Mouse (Mus musculus) spleen, adult 2 months (tissue): Measurements from ENCODE around the gene Stap1. TPM values are rescaled to one million over a fixed set of nuclear protein-coding genes. Genes with fewer than 3 reads are reported as not detected.

Experiments
- DNase-seq, 2 experiments: peaks; one replicate each; pipeline versions ENCODE4 v3.0.0 to v3.0.0-alpha.2; 2012 to 2021; ENCODE audit warnings: low spot score in 2 of 2, low read depth in 1 of 2
- H3K27ac ChIP-seq: fragments of 200-500 bp; 2 replicates; pipeline ENCODE4 v1.5.1; 2012; ENCODE audit warnings: low read length, inconsistent platforms; ENCODE audit not compliant: insufficient read depth
- H3K27me3 ChIP-seq: fragments of 200-500 bp; 2 replicates; pipeline ENCODE4 v1.6.1; 2012; ENCODE audit warnings: mild to moderate bottlenecking, moderate library complexity, low read length, inconsistent platforms; ENCODE audit not compliant: control insufficient read depth, insufficient read depth
- H3K36me3 ChIP-seq: fragments of 200-500 bp; 2 replicates; pipeline ENCODE4 v1.6.1; 2012; ENCODE audit warnings: mild to moderate bottlenecking, low read length, inconsistent platforms; ENCODE audit not compliant: control insufficient read depth, insufficient read depth
- H3K4me1 ChIP-seq: fragments of 200-500 bp; 2 replicates; pipeline ENCODE4 v1.6.1; 2011; ENCODE audit warnings: inconsistent platforms; ENCODE audit not compliant: control insufficient read depth, insufficient read depth, insufficient read length
- H3K4me3 ChIP-seq: fragments of 200-500 bp; 2 replicates; pipeline ENCODE4 v1.5.1; 2011; ENCODE audit warnings: mild to moderate bottlenecking, inconsistent platforms; ENCODE audit not compliant: insufficient read depth, insufficient read length; ENCODE audit errors: extremely low read depth
- CTCF ChIP-seq: fragments of 200-500 bp; IDR thresholded peaks from 2 replicates; pipeline ENCODE4 v1.5.1; 2011; ENCODE audit warnings: mild to moderate bottlenecking, inconsistent platforms; ENCODE audit not compliant: insufficient read depth, insufficient read length, insufficient replicate concordance; ENCODE audit errors: extremely low read depth
- POLR2A ChIP-seq: fragments of 200-500 bp; IDR thresholded peaks from 2 replicates; pipeline ENCODE4 v1.6.1; 2011; ENCODE audit warnings: low read depth, low read length, inconsistent platforms
- WGBS: fragments of 180-500 bp; shearing (Covaris S2); methylation state at CpG from one replicate; pipeline ENCODE4 v1.1.7; 2018; 5-methylcytosine and 5-hydroxymethylcytosine counted together
- polyA plus RNA-seq: library from polyadenylated mRNA; depleted of rRNA; stranded (reverse); fragments of >200 nt; gene quantifications from 2 replicates; pipeline ENCODE4 v1.2.3, GENCODE M21; 2012

Stap1 gene
- polyA plus RNA-seq, 1 experiment, result 7.2 TPM

GRCm38 (mm10) chr5:86068451-86068850, 3.1 kb upstream of the Stap1 start:
- no peak for DNase-seq
- H3K4me1 ChIP-seq, result peaks cover 5% of the 10 kb centered on the region
- peak overlapping the region; percentile 24; the same call in 1 of the 2 replicates for H3K27ac ChIP-seq
- 44% methylated on average over 3 of the region's 3 CpGs for WGBS
- no peak for TF ChIP-seq CTCF
- TF ChIP-seq POLR2A, result no peak
- no peaks in the 10 kb centered on the region for H3K27me3 ChIP-seq
- no peak overlapping the region for H3K4me3 ChIP-seq
- no peaks in the 10 kb centered on the region for H3K36me3 ChIP-seq

GRCm38 (mm10) chr5:86069121-86069520, 2.4 kb upstream of the Stap1 start:
- TF ChIP-seq POLR2A, result no peak
- Histone ChIP-seq H3K4me3 (no peak overlapping the region), H3K36me3 (no peaks in the 10 kb centered on the region), H3K27me3 (no peaks in the 10 kb centered on the region), H3K4me1 (peaks cover 7% of the 10 kb centered on the region), H3K27ac (no peak overlapping the region)
- DNase-seq, result no peak
- 64% methylated on average over 6 of the region's 6 CpGs for WGBS

GRCm38 (mm10) chr5:86072756-86073386, 1.3 kb downstream of the Stap1 start:
- peak overlapping the region; percentile 26; the same call in 1 of the 2 replicates for H3K27ac ChIP-seq
- peaks cover 8% of the 10 kb centered on the region for H3K4me1 ChIP-seq
- H3K36me3 ChIP-seq, result no peaks in the 10 kb centered on the region; the same call in 1 of the 2 replicates
- TF ChIP-seq CTCF, result no peak
- TF ChIP-seq POLR2A, result no peak
- DNase-seq, result no peak
- H3K4me3 ChIP-seq, result peak overlapping the region; percentile 45
- H3K27me3 ChIP-seq, result no peaks in the 10 kb centered on the region
- 10% methylated on average over 4 of the region's 4 CpGs for WGBS

GRCm38 (mm10) chr5:86078720-86079334, 7.3 kb downstream of the Stap1 start:
- H3K4me1 ChIP-seq, result peaks cover 14% of the 10 kb centered on the region
- peaks cover 12% of the 10 kb centered on the region for H3K36me3 ChIP-seq
- no peak overlapping the region for H3K4me3 ChIP-seq
- H3K27ac ChIP-seq, result peak overlapping the region; percentile 84
- 34% methylated on average over 3 of the region's 3 CpGs for WGBS
- no peaks in the 10 kb centered on the region for H3K27me3 ChIP-seq
- peak; percentile 26 to 80 for DNase-seq
- TF ChIP-seq POLR2A, result no peak
- no peak for TF ChIP-seq CTCF

GRCm38 (mm10) chr5:86083987-86084386, 12.4 kb downstream of the Stap1 start:
- Histone ChIP-seq H3K36me3 (peaks cover 16% of the 10 kb centered on the region), H3K27ac (no peak overlapping the region), H3K4me3 (no peak overlapping the region), H3K4me1 (peaks cover 15% of the 10 kb centered on the region), H3K27me3 (no peaks in the 10 kb centered on the region)
- 87% methylated on average over 6 of the region's 6 CpGs for WGBS
- TF ChIP-seq POLR2A (no peak), CTCF (no peak)
- no peak for DNase-seq

GRCm38 (mm10) chr5:86084979-86085378, 13.4 kb downstream of the Stap1 start:
- Histone ChIP-seq H3K4me3 (no peak overlapping the region), H3K36me3 (peaks cover 16% of the 10 kb centered on the region), H3K27ac (peak overlapping the region; percentile 47; the same call in 1 of the 2 replicates), H3K27me3 (no peaks in the 10 kb centered on the region), H3K4me1 (peaks cover 7% of the 10 kb centered on the region; the same call in 1 of the 2 replicates)
- no peak for TF ChIP-seq CTCF
- no peak for TF ChIP-seq POLR2A
- WGBS, result 43% methylated on average over 7 of the region's 7 CpGs
- no peak for DNase-seq

GRCm38 (mm10) chr5:86086751-86087150, 15.2 kb downstream of the Stap1 start:
- peaks cover 7% of the 10 kb centered on the region; the same call in 1 of the 2 replicates for H3K4me1 ChIP-seq
- DNase-seq, result peak; percentile 59 to 87
- H3K36me3 ChIP-seq, result peaks cover 20% of the 10 kb centered on the region
- H3K27ac ChIP-seq, result peak overlapping the region; percentile 69
- TF ChIP-seq CTCF (no peak), POLR2A (no peak)
- 16% methylated on average over 6 of the region's 6 CpGs for WGBS
- no peaks in the 10 kb centered on the region for H3K27me3 ChIP-seq
- no peak overlapping the region for H3K4me3 ChIP-seq
